Mouse (Mus musculus): ENCODE data around the gene Foxc2. TPM values are rescaled to one million over a fixed set of nuclear protein-coding genes. Genes with fewer than 3 reads are reported as not detected.

The Foxc2 gene
- polyA plus RNA-seq, 1 experiment from 2014 or later: 0.47 TPM

DNA sequence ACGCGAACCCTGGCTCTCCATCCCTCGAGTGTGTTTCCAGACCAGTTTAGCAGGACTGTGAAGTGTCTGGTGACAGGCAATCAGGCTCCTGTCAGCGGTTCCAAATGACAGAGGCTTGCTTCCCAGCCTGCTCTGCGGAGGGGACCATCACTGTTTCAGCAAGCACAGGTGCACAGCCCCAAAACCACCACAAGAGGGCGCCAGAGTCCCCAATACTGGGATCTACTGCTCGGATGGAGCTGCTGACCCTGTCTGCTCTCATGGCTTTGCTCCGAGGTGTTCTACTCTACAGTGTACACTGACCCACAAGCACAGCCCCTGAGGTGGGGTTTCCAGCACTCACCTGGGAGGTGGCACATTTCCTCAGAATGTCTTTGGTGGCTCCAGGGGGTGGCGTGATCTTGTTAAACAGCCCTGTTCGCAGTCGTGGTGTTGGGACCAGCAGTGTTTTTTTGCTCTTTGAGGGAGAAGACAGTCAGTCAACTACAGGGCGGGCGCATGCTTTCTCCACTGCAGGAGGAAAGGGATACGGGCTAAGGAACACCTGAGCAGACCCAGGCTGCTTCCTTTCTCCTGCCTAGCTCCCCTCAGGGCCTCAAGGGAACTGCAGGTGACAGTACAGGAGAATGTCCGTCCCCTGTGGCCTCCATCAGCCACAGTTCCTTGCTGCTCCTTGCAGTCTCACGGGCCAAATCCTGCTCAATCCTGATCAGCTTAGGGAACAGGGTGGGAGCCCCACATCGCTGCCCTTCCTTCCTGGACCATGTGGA is 11.7 kb upstream of the Foxc2 start:
- H3K9me3 ChIP-seq (ENCODE audit: low read length): no peaks in the 10 kb centered on the region
- no peaks in the 10 kb centered on the region; the same call in 1 of the 2 replicates for H3K4me1 ChIP-seq (ENCODE audit: insufficient read depth, low read depth, low read length)
- DNase-seq (ENCODE audit: low spot score): peak; percentile 79
- no peak overlapping the region for H3K27ac ChIP-seq (ENCODE audit: low read length)
- no peak overlapping the region for H3K4me3 ChIP-seq (ENCODE audit: low read depth, low read length)
- WGBS: 46% methylated on average over 17 of the region's 17 CpGs
- no peak overlapping the region for H3K4me2 ChIP-seq (replicated peaks; ENCODE audit: low read depth, low read length)
- H3K9ac ChIP-seq (replicated peaks; ENCODE audit: low read depth): no peak overlapping the region
- TF ChIP-seq EP300 (IDR thresholded peaks at IDR 0.05) (no peak), CTCF (IDR thresholded peaks at IDR 0.05) (peak; percentile 98)
- no peaks in the 10 kb centered on the region for H3K27me3 ChIP-seq (replicated peaks; ENCODE audit: insufficient read depth, low read length)
- peaks cover 10% of the 10 kb centered on the region; the same call in 1 of the 2 replicates for H3K36me3 ChIP-seq (ENCODE audit: insufficient read depth, low read length)
- peak; percentile 17; the same call in 1 of the 2 replicates for ATAC-seq

- DNase-seq (ENCODE audit: low spot score) (peak; percentile 98), ATAC-seq (peak; percentile 95)
- TF ChIP-seq EP300 (IDR thresholded peaks at IDR 0.05) (no peak), CTCF (IDR thresholded peaks at IDR 0.05) (no peak)
- Histone ChIP-seq H3K4me1 (ENCODE audit: insufficient read depth, low read depth, low read length) (no peaks in the 10 kb centered on the region; the same call in 1 of the 2 replicates), H3K4me3 (ENCODE audit: low read depth, low read length) (peak within 1 kb of the TSS; percentile 84), H3K27me3 (replicated peaks; ENCODE audit: insufficient read depth, low read length) (no peaks in the 10 kb centered on the region), H3K36me3 (ENCODE audit: insufficient read depth, low read length) (0 out of 2 replicates have a peak, but pooled peaks cover 4% of the 10 kb centered on the region), H3K9me3 (ENCODE audit: low read length) (no peaks in the 10 kb centered on the region), H3K9ac (replicated peaks; ENCODE audit: low read depth) (peak within 1 kb of the TSS; percentile 72), H3K27ac (ENCODE audit: low read length) (peak within 1 kb of the TSS; percentile 86), H3K4me2 (replicated peaks; ENCODE audit: low read depth, low read length) (peak within 1 kb of the TSS; percentile 90)
- 2% methylated on average over 74 of the region's 75 CpGs for WGBS
These were observed 8.0 kb upstream of the Foxc2 start, which contains the start of gene Mthfsd for GRCm38 (mm10) chr8:121107668-121108656. Gene Mthfsd (minus strand): TSS chr8:121108392.

DNA sequence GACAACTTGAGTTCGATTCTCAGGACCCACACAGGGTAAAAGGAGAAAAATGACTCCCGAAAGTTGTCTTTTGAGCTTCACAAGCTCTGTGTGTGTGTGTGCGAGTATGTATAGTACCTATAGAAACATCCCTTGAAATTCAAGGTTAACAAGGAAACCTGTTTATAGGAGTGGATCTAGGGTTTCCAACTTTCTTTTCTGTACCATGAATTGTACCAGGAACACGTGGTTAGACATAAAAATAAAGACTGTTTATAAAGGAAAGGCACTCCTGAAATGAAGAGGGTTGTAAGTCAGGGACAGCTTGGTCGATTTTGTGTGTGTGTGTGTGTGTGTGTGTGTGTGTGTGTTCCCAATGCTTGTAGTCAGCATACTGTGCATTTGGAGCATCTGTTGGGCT is 7.3 kb upstream of the Foxc2 start:
- Histone ChIP-seq H3K4me1 (ENCODE audit: insufficient read depth, low read depth, low read length) (no peaks in the 10 kb centered on the region; the same call in 1 of the 2 replicates), H3K4me3 (ENCODE audit: low read depth, low read length) (peak overlapping the region; percentile 84), H3K27ac (ENCODE audit: low read length) (no peak overlapping the region), H3K9me3 (ENCODE audit: low read length) (no peaks in the 10 kb centered on the region), H3K9ac (replicated peaks; ENCODE audit: low read depth) (no peak overlapping the region), H3K4me2 (replicated peaks; ENCODE audit: low read depth, low read length) (peak overlapping the region; percentile 90), H3K27me3 (replicated peaks; ENCODE audit: insufficient read depth, low read length) (peaks cover 4% of the 10 kb centered on the region; the same call in 1 of the 2 replicates), H3K36me3 (ENCODE audit: insufficient read depth, low read length) (no peaks in the 10 kb centered on the region)
- ATAC-seq (no peak), DNase-seq (ENCODE audit: low spot score) (no peak)
- 5% methylated on average over 5 of the region's 5 CpGs for WGBS
- TF ChIP-seq EP300 (IDR thresholded peaks at IDR 0.05) (no peak), CTCF (IDR thresholded peaks at IDR 0.05) (no peak)

DNA sequence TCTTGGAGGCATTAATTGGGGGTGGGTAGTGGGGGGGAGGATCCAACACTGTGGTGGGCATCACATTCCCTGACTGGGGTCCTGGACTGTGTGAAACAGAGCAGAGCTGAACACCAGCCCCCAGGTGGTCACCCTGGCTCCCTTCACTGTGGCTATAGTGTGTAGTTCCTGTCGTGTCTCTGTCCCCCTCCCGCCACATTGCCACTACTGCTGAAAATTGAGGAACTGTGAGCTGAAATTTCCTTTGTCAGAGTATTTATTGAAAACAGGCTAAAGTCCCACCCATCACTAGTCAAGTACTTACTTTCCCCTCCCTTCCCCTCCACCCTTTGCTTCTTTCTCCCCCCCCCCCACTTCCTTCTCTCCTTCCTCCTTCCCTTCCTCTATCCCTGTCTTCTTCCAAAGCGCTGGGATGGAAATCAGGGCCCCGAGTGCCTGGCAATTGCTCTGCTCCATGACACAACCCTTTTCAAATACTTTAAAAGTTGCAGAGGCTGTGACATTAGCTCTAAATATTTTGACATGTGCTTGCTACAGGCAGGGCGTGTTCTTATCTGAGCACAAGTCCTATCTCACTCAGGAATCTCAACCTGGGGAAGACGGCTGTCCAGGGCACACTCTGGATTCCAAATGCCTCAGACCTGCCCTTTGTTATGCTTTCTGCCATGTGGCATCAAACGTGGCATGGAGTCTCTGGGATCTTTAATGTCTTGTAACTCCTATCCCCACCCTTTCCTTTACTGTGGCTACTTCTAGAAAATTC is 4.6 kb upstream of the Foxc2 start:
- Histone ChIP-seq H3K9ac (replicated peaks; ENCODE audit: low read depth) (no peak overlapping the region), H3K9me3 (ENCODE audit: low read length) (no peaks in the 10 kb centered on the region), H3K4me2 (replicated peaks; ENCODE audit: low read depth, low read length) (no peak overlapping the region), H3K27me3 (replicated peaks; ENCODE audit: insufficient read depth, low read length) (peaks cover 27% of the 10 kb centered on the region), H3K4me1 (ENCODE audit: insufficient read depth, low read depth, low read length) (peaks cover 2% of the 10 kb centered on the region), H3K4me3 (ENCODE audit: low read depth, low read length) (no peak overlapping the region), H3K27ac (ENCODE audit: low read length) (no peak overlapping the region), H3K36me3 (ENCODE audit: insufficient read depth, low read length) (no peaks in the 10 kb centered on the region)
- DNase-seq (ENCODE audit: low spot score): no peak
- no peak for ATAC-seq
- TF ChIP-seq CTCF (IDR thresholded peaks at IDR 0.05): no peak
- no peak for TF ChIP-seq EP300 (IDR thresholded peaks at IDR 0.05)
- WGBS: 23% methylated on average over 7 of the region's 7 CpGs

DNA sequence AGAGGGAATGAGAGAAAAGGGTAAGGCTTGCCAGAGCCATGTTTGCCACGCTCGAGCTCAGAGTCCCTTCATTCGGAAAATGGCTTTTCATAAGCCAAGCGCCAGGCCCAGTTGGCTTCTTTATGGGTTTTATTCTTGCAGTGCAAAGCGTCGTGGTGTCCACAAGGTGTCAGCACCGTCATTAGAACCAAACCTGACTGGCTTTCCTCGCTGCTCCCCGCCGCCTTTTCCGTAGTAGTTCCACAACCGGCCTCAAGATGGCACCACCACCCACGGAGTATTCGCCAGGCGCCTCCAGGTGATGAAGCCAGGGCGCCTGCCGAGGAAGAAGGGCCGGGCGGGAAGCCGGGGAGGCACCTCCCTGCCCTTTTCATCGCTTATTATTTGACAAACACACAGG is 2.7 kb upstream of the Foxc2 start:
- Histone ChIP-seq H3K36me3 (ENCODE audit: insufficient read depth, low read length) (no peaks in the 10 kb centered on the region), H3K27ac (ENCODE audit: low read length) (no peak overlapping the region), H3K4me2 (replicated peaks; ENCODE audit: low read depth, low read length) (no peak overlapping the region), H3K4me3 (ENCODE audit: low read depth, low read length) (no peak overlapping the region), H3K9ac (replicated peaks; ENCODE audit: low read depth) (no peak overlapping the region), H3K9me3 (ENCODE audit: low read length) (no peaks in the 10 kb centered on the region), H3K27me3 (replicated peaks; ENCODE audit: insufficient read depth, low read length) (peaks cover 47% of the 10 kb centered on the region), H3K4me1 (ENCODE audit: insufficient read depth, low read depth, low read length) (peaks cover 11% of the 10 kb centered on the region)
- TF ChIP-seq EP300 (IDR thresholded peaks at IDR 0.05): no peak
- peak; percentile 99 for TF ChIP-seq CTCF (IDR thresholded peaks at IDR 0.05)
- WGBS: 2% methylated on average over 21 of the region's 21 CpGs
- ATAC-seq (peak; percentile 51), DNase-seq (ENCODE audit: low spot score) (peak; percentile 94)

All from lung, postnatal 0 days (tissue).